Mouse (Mus musculus): ENCODE measurements around the gene Hopx.

- TF ChIP-seq CTCF (IDR thresholded peaks at IDR 0.05 in 2 of 3, conservative IDR thresholded peaks at IDR 0.05 in 1 of 3; ENCODE audit: control insufficient read depth in 1 of 3, insufficient read depth in 1 of 3, low read depth in 2 of 3, low read length in 3 of 3, poor library complexity in 1 of 3, severe bottlenecking in 1 of 3) (no peak), MAFK (IDR thresholded peaks at IDR 0.05; ENCODE audit: borderline replicate concordance, low read depth, low read length) (no peak), E2F4 (IDR thresholded peaks at IDR 0.05; ENCODE audit: borderline replicate concordance, low read depth, low read length) (no peak), ZNF384 (IDR thresholded peaks at IDR 0.05; ENCODE audit: low read depth, low read length) (no peak), TBP (IDR thresholded peaks at IDR 0.05; ENCODE audit: low read depth, low read length) (no peak), MYC (IDR thresholded peaks at IDR 0.05; ENCODE audit: low read depth, low read length) (no peak), RCOR1 (IDR thresholded peaks at IDR 0.05; ENCODE audit: low read depth, low read length) (no peak), UBTF (IDR thresholded peaks at IDR 0.05; ENCODE audit: borderline replicate concordance, insufficient read depth, low read depth, low read length) (no peak), MAX (IDR thresholded peaks at IDR 0.05; ENCODE audit: low read length) (no peak)
These were observed 22.9 kb upstream of the Hopx start for GRCm38 (mm10) chr5:77137701-77138265.
